Mouse (Mus musculus) erythroblast, adult 5-6 weeks (primary cell): ENCODE measurements around the gene Ube4a. TPM values are rescaled to one million over a fixed set of nuclear protein-coding genes. Genes with fewer than 3 reads are reported as not detected.
A peak's percentile ranks its signal among the peaks of the same experiment; 100 is the strongest.

Source experiments
- ATAC-seq: replicated peaks from 2 replicates; pipeline ENCODE4 v1.8.0; 2016; ENCODE audit warnings: moderate number of reproducible peaks, mild to moderate bottlenecking, moderate TSS enrichment, inconsistent platforms; ENCODE audit not compliant: poor library complexity, low FRiP score, severe bottlenecking
- total RNA-seq, 2 experiments: library from RNA; stranded (forward) in 1 of 2; stranded (reverse) in 1 of 2; fragments of 150-400 nt in 1 of 2; fragments of 200-764, 138-1000 nt in 1 of 2; gene quantifications; 2 replicates each; pipeline versions ENCODE4 v1.2.3 to v1.2.4; 2015 to 2017; ENCODE audit warnings: low replicate concordance in 2 of 2

The Ube4a gene
- total RNA-seq, 2 experiments from 2014 or later: 19.0 to 53.4 TPM

- no peak for ATAC-seq
Measured at GRCm38 (mm10) chr9:44914706-44915105, 50.7 kb downstream of the Ube4a start.

- no peak for ATAC-seq
Measured at GRCm38 (mm10) chr9:44911365-44911764, 54.0 kb downstream of the Ube4a start.

GRCm38 (mm10) chr9:44905620-44906019 is 59.8 kb downstream of the Ube4a start:
- peak; percentile 81 for ATAC-seq

GRCm38 (mm10) chr9:44904964-44905363 is 60.4 kb downstream of the Ube4a start:
- peak; percentile 66 for ATAC-seq

GRCm38 (mm10) chr9:44903856-44904255 is 61.5 kb downstream of the Ube4a start:
- ATAC-seq: no peak

- ATAC-seq: no peak
Measured at GRCm38 (mm10) chr9:44900402-44900801, 65.0 kb downstream of the Ube4a start.

GRCm38 (mm10) chr9:44899716-44900115 is 65.7 kb downstream of the Ube4a start:
- no peak for ATAC-seq

- no peak for ATAC-seq
Measured at GRCm38 (mm10) chr9:44897024-44897423, 68.4 kb downstream of the Ube4a start.

- ATAC-seq: no peak
Measured at GRCm38 (mm10) chr9:44892664-44893063, 72.7 kb downstream of the Ube4a start.

- no peak for ATAC-seq
Measured at GRCm38 (mm10) chr9:44891210-44891609, 74.2 kb downstream of the Ube4a start.

- no peak for ATAC-seq
Measured at GRCm38 (mm10) chr9:44890122-44890521, 75.3 kb downstream of the Ube4a start.

- no peak for ATAC-seq
Measured at GRCm38 (mm10) chr9:44888114-44888624, 77.2 kb downstream of the Ube4a start.

- ATAC-seq: no peak
Measured at GRCm38 (mm10) chr9:44882981-44883569, 82.3 kb downstream of the Ube4a start.

GRCm38 (mm10) chr9:44882436-44882980 is 82.9 kb downstream of the Ube4a start:
- ATAC-seq: 0 out of 2 replicates have a peak, but pooled peaks have one; percentile 21

GRCm38 (mm10) chr9:44881941-44882435 is 83.4 kb downstream of the Ube4a start:
- peak; percentile 63 for ATAC-seq

- peak; percentile 81 for ATAC-seq
Measured at GRCm38 (mm10) chr9:44881221-44881871, 84.1 kb downstream of the Ube4a start, which contains the start of gene Kmt2a. Gene Kmt2a, minus strand, starts transcription at chr9:44881296.

- ATAC-seq: peak; percentile 24; the same call in 1 of the 2 replicates
Measured at GRCm38 (mm10) chr9:44880309-44881081, 84.9 kb downstream of the Ube4a start.

GRCm38 (mm10) chr9:44879694-44880271 is 85.6 kb downstream of the Ube4a start:
- 0 out of 2 replicates have a peak, but pooled peaks have one; percentile 4 for ATAC-seq

GRCm38 (mm10) chr9:44878776-44879500 is 86.5 kb downstream of the Ube4a start:
- no peak for ATAC-seq
